Mouse (Mus musculus) forebrain, embryonic 16.5 days (tissue): Measurements from ENCODE around the gene Bivm. TPM values are rescaled to one million over a fixed set of nuclear protein-coding genes. Genes with fewer than 3 reads are reported as not detected.
A peak's percentile ranks its signal among the peaks of the same experiment; 100 is the strongest.

Experiments used
- ATAC-seq: fragments of 200-750 bp; cut with Nextera tagmentation; 2 replicates; pipeline ENCODE4 v1.8.0; 2017; ENCODE audit warnings: mild to moderate bottlenecking, moderate library complexity
- H3K27ac ChIP-seq: fragments of 300-500 bp; sonication (generic); 2 replicates; pipeline ENCODE4 v1.5.1; 2014; ENCODE audit warnings: low read length, control low read depth
- H3K27me3 ChIP-seq: fragments of 300-500 bp; sonication (generic); replicated peaks from 2 replicates; pipeline ENCODE4 v1.6.1; 2014; ENCODE audit warnings: low read length; ENCODE audit not compliant: control insufficient read depth, insufficient read depth
- H3K36me3 ChIP-seq: fragments of 300-500 bp; sonication (generic); 2 replicates; pipeline ENCODE4 v1.6.1; 2014; ENCODE audit not compliant: control insufficient read depth, insufficient read depth
- H3K4me1 ChIP-seq: fragments of 300-500 bp; sonication (generic); replicated peaks from 2 replicates; pipeline ENCODE4 v1.6.1; 2014; ENCODE audit warnings: low read length; ENCODE audit not compliant: control insufficient read depth, insufficient read depth
- H3K4me2 ChIP-seq: fragments of 300-500 bp; sonication (generic); 2 replicates; pipeline ENCODE4 v1.6.1; 2014; ENCODE audit warnings: mild to moderate bottlenecking, low read length, control low read depth
- H3K4me3 ChIP-seq: fragments of 300-500 bp; sonication (generic); replicated peaks from 2 replicates; pipeline ENCODE4 v1.5.1; 2014; ENCODE audit warnings: mild to moderate bottlenecking, low read length, control low read depth
- H3K9ac ChIP-seq: fragments of 300-500 bp; sonication (generic); replicated peaks from 2 replicates; pipeline ENCODE4 v1.6.1; 2014; ENCODE audit warnings: low read depth, low read length, control low read depth
- H3K9me3 ChIP-seq: fragments of 300-500 bp; sonication (generic); 2 replicates; pipeline ENCODE4 v1.6.1; 2016; ENCODE audit warnings: low read length; ENCODE audit not compliant: control insufficient read depth
- WGBS: fragments of 180-500 bp; shearing (Covaris S2); extraction: QIAGEN DNeasy Blood & Tissue Kit; methylation state at CpG from one replicate; pipeline ENCODE4 v1.1.7; 2014; 5-methylcytosine and 5-hydroxymethylcytosine counted together
- polyA plus RNA-seq: library from polyadenylated mRNA; unstranded; fragments of >200 nt; fragmentation: Nextera tagmentation; extraction: Ambion mirVana; gene quantifications from 2 replicates; pipeline ENCODE4 v1.2.1, GENCODE M21; 2015

The Bivm gene
- polyA plus RNA-seq = 33.2 and 38.4 TPM in 2 replicates

DNA sequence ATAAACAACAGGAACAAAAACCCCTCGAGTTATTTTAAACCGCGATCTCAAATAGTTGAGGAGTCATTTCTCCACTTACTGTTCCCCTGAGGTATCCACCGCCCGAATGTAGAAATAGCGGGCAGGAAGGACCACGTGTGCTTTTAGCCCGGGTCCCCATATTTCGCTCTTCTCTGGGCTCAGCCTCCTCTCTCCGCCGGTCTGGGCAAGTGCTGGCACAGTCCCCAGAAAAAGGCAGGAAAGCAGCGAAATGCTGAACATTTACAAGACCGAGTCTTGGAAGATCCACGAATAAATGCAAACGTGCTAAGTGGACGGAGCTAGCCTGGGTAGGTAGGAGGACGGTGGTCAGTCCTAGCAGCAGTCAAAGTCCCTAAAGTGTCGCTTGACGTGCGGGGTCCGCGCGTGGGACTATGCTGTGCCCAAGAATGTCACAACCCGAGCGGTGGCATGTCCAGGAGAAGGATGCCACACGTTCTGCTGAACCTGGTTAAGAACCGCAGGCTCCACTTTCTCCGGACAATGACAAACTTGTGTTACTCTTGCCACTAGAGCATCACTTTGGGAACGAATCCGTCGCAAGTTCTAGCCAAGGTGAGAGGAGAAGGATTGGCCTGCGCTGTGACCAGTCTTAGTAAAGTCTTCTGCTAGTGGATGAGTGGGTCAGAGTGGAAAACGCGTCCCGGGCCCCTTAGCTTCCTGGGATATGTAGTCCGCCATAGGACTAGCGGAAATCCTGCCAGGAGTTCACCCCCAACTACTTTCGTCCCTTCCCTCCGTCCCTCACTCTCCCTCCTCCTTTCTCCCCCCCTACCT is at the start of gene Bivm, which contains the start of gene Kdelc1:
TSS of gene Bivm (plus strand) at position 719 of the 816 bp plus-strand sequence.
TSS of gene Kdelc1 (minus strand) at position 570 of the 816 bp plus-strand sequence.
- peak; percentile 97 for ATAC-seq
- Histone ChIP-seq H3K4me1 (peaks cover 11% of the 10 kb centered on the region), H3K27ac (peak within 1 kb of the TSS; percentile 96), H3K27me3 (no peaks in the 10 kb centered on the region), H3K9ac (peak within 1 kb of the TSS; percentile 92), H3K36me3 (no peaks in the 10 kb centered on the region; the same call in 1 of the 2 replicates), H3K4me2 (peak within 1 kb of the TSS; percentile 75), H3K9me3 (no peaks in the 10 kb centered on the region), H3K4me3 (peak within 1 kb of the TSS; percentile 65)
- WGBS = under 1% methylated on average over 39 of the region's 39 CpGs

DNA sequence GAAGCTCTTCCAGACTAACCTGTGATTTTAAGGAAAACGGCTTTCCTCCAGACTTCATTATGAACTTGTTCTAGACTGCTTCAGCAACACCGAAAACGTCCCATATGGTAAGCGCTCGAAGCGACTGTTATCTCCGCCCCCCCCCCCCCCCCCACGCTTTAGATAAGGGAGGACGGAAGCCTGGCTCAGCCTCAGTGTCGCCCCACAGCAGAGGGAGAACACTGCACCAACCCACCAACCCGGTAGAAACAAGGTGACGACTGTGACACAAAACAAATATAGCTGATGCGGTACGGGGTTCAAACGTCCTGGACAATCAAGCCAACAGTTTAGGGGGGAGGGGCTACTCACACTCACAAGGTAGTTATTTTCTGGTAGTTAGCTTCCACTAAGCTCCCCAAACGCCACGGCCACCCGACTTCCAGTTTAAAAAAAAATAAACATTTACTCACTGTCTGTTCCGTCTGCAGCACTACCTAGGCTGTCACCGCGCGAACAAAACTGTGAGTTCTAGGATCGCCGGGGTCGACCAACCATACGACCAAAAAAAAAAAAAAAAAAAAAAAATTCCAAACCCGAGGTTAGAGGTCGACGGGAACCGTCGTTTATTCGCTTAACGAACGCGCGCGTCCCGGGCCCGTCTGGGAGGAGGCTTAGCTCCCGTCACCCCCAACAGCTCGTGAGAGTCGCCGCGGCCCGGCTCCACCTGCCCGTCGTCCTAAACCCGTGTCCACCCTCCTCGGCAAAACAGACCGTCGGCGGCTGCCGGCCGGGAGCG is 17.1 kb upstream of the Bivm start:
- WGBS = under 1% methylated on average over 54 of the region's 55 CpGs
- ATAC-seq = peak; percentile 64

DNA sequence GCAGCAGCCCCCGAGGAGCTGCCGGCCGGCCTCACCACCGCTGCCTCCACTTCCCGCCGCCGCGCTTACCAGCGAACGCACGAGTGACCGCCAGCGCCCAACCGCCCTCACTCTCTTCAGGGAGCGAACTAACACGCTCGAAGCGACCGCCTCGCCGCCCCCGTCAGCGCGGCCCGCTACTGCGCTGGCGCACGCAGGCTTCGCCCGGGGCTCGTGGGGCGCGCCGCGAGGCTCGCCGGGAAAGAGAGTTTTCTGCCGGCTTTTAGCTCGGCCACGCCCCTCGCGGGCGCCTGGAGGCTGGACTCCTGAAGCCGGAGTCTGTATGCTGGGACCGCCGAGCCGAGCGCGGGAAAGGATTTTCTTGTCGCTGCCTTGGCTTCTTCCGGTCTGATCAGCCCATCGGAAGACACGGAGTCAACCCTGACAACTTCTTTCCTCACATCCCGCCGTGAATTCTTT is 16.5 kb upstream of the Bivm start, which contains the start of gene Tex30:
TSS of gene Tex30 (minus strand) at position 183 of the 459 bp plus-strand sequence.
- Histone ChIP-seq H3K27ac (peak within 1 kb of the TSS; percentile 85), H3K9me3 (no peaks in the 10 kb centered on the region), H3K9ac (peak within 1 kb of the TSS; percentile 81), H3K4me3 (peak within 1 kb of the TSS; percentile 89), H3K36me3 (peaks cover 2% of the 10 kb centered on the region; the same call in 1 of the 2 replicates), H3K4me1 (peaks cover 9% of the 10 kb centered on the region), H3K27me3 (no peaks in the 10 kb centered on the region), H3K4me2 (peak within 1 kb of the TSS; percentile 69)
- ATAC-seq = peak; percentile 99
- 0% methylated on average over 52 of the region's 55 CpGs for WGBS

More for the DNA sequence above, 17.1 kb upstream of the Bivm start:
- Histone ChIP-seq H3K27me3 (no peaks in the 10 kb centered on the region), H3K9ac (peak overlapping the region; percentile 81), H3K4me2 (peak overlapping the region; percentile 69), H3K9me3 (no peaks in the 10 kb centered on the region), H3K4me3 (peak overlapping the region; percentile 89), H3K36me3 (no peaks in the 10 kb centered on the region), H3K4me1 (peaks cover 9% of the 10 kb centered on the region), H3K27ac (peak overlapping the region; percentile 85)

DNA sequence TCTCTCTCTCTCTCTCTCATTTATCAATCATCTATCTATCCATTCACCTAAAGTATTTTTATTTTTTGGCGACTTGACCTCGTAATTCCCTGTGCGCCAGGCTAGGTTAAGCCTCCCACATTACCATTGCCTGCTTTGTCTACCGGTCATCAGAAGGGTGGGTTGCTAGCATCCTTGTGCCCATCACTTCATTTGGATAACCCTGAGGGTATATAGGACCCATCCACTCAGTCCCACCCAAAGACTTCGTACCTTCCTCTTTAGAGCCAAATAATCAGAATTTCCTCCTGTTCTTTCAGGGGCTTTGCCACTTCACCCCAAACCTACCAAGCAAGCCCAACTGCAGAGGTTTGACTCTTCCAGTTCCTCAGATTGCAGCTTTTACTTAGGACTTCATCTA is 15.8 kb upstream of the Bivm start:
- Histone ChIP-seq H3K27ac (no peak overlapping the region), H3K4me2 (peak overlapping the region; percentile 57), H3K27me3 (no peaks in the 10 kb centered on the region), H3K36me3 (peaks cover 6% of the 10 kb centered on the region), H3K4me1 (peaks cover 9% of the 10 kb centered on the region), H3K4me3 (peak overlapping the region; percentile 89), H3K9ac (0 out of 2 replicates have a peak overlapping the region, but pooled peaks have one; percentile 37), H3K9me3 (no peaks in the 10 kb centered on the region)
- ATAC-seq = no peak
- 12% methylated on average over 5 of the region's 5 CpGs for WGBS

DNA sequence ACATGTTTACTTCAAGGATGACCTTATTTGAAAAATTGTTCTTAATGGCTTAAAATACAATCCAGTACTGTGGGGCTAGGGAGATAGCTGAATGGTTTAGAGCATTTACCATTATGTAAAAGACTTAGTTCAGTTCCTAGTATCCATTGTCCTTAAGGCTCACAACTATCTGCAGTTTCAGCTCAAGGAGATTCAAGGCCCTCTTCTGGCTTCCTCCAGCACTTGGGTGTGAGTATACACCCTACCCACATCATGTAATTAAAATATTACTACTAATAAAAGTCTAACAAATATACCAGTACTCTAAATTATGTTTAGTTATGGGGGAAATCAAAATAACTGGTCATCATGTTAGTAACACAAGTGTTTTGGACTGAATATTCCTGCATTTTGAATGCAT is 1.2 kb upstream of the Bivm start:
- H3K9ac ChIP-seq = no peak overlapping the region
- no peaks in the 10 kb centered on the region for H3K9me3 ChIP-seq
- H3K27ac ChIP-seq = no peak overlapping the region
- no peak overlapping the region for H3K4me3 ChIP-seq
- peak overlapping the region; percentile 33 for H3K4me2 ChIP-seq
- ATAC-seq = no peak
- H3K27me3 ChIP-seq = no peaks in the 10 kb centered on the region
- peaks cover 11% of the 10 kb centered on the region for H3K4me1 ChIP-seq
- H3K36me3 ChIP-seq = no peaks in the 10 kb centered on the region; the same call in 1 of the 2 replicates

DNA sequence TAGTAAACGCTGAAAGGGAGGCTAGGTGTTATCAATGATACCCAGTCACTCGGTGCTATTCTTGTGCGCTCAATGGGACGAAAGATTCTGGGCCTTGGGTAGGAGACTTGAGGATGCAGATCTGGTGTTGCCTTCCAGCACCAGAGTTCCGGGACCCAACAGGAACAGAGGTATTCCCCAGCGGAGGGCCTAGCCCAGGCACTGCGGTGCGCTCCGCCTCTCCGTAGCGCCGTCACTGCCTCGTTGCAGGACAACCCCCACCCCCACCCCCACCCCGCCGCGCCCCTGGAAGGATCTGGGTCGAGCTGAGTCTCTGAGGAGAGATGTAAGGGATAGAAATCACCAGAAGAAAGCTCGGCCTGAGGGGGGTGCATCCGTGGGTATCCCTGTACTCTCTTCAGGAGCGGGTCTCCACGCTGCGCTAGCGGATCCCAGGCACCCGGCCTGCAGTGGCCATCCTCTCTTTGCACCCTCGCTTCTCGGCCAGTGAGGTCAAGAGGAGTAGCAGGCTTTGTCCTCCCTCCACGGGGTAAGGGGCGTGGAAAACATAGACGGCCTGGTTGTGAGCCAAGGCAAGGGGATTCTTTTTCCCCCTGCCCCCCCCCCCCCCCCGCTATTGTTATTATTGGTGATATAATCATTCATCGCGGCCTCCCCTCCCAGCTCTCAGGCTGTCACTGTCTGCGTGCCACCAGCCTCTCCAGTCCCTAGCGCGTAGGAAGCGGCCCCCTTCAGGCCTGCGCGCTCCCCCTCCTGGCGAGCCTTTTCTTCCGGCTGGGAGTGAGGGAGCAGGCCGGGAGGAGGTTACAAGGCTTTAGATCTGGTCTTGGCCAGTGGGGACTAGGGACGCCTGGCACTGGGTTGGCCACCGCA is 680 bp downstream of the Bivm start:
- no peaks in the 10 kb centered on the region for H3K36me3 ChIP-seq
- peak; percentile 86 for ATAC-seq
- peak overlapping the region; percentile 75 for H3K4me2 ChIP-seq
- peak overlapping the region; percentile 65 for H3K4me3 ChIP-seq
- WGBS = under 1% methylated on average over 40 of the region's 43 CpGs
- no peaks in the 10 kb centered on the region for H3K9me3 ChIP-seq
- H3K27me3 ChIP-seq = no peaks in the 10 kb centered on the region
- H3K9ac ChIP-seq = peak overlapping the region; percentile 92
- H3K4me1 ChIP-seq = peaks cover 11% of the 10 kb centered on the region
- H3K27ac ChIP-seq = peak overlapping the region; percentile 96

DNA sequence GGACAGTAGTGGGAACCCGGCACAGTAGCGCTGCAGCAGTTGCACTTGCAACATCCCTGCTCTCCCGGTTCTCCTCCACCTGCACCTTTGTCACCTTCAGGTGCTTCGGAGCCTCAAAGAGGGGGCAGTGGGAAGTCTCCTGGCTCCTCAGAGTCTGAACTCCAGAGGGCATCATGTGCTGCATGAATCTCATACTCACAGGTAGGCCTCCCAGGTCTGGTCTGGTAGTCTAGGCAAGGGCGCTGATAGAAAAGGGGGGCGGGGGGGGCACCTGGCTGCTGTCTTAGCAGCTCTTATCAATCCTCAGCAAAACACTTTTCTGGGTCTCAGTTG is 1.3 kb downstream of the Bivm start:
- Histone ChIP-seq H3K27me3 (no peaks in the 10 kb centered on the region), H3K4me1 (peaks cover 11% of the 10 kb centered on the region), H3K27ac (peak overlapping the region; percentile 96), H3K9ac (peak overlapping the region; percentile 92), H3K36me3 (no peaks in the 10 kb centered on the region), H3K4me2 (peak overlapping the region; percentile 75), H3K9me3 (no peaks in the 10 kb centered on the region), H3K4me3 (peak overlapping the region; percentile 65)
- WGBS = 2% methylated on average over 6 of the region's 6 CpGs
- no peak; the same call in 1 of the 2 replicates for ATAC-seq

DNA sequence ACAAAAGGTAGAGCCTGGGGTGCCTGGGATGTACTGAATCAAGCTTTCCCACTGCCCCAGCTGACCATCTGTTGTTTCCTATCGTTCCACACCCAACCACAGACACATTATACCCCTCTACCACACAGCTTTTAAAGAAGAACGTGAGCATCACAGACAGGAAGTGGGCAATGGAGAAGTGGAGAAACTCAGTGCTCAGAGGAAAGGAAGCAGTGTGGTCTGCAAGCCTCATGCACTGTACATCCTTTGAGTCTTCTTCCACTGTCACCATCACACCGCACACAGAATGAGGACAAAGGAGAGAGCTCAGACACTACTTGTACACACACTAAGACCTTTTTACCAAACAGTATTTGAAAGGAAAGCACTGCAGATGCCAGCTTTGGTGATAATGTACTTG is 3.5 kb downstream of the Bivm start:
- Histone ChIP-seq H3K4me3 (no peak overlapping the region), H3K36me3 (peaks cover 3% of the 10 kb centered on the region; the same call in 1 of the 2 replicates), H3K4me2 (no peak overlapping the region), H3K27ac (no peak overlapping the region), H3K9ac (no peak overlapping the region), H3K9me3 (no peaks in the 10 kb centered on the region), H3K27me3 (no peaks in the 10 kb centered on the region), H3K4me1 (peaks cover 11% of the 10 kb centered on the region)
- no peak for ATAC-seq
- WGBS = 86% methylated on average over 3 of the region's 3 CpGs
